Mouse (Mus musculus) cortical plate, adult 2 months (tissue): Measurements from ENCODE around the gene Dvl1. TPM values are rescaled to one million over a fixed set of nuclear protein-coding genes. Genes with fewer than 3 reads are reported as not detected.

ENCODE experiments used
- H3K27ac ChIP-seq: fragments of 200-500 bp; 2 replicates; pipeline ENCODE4 v1.5.1; 2012; ENCODE audit warnings: low read length, control low read depth, inconsistent platforms; ENCODE audit not compliant: insufficient read depth
- H3K4me1 ChIP-seq: fragments of 200-500 bp; 2 replicates; pipeline ENCODE4 v1.6.1; 2011; ENCODE audit warnings: low read length; ENCODE audit not compliant: control insufficient read depth, insufficient read depth
- H3K4me3 ChIP-seq: fragments of 200-500 bp; 2 replicates; pipeline ENCODE4 v1.5.1; 2011; ENCODE audit warnings: mild to moderate bottlenecking, low read length, control low read depth; ENCODE audit not compliant: insufficient read depth
- CTCF ChIP-seq: fragments of 200-500 bp; IDR thresholded peaks from 2 replicates; pipeline ENCODE4 v1.5.1; 2011; ENCODE audit warnings: mild to moderate bottlenecking, control low read depth, low read length; ENCODE audit not compliant: insufficient read depth; ENCODE audit errors: extremely low read depth
- POLR2A ChIP-seq: fragments of 200-500 bp; IDR thresholded peaks from 2 replicates; pipeline ENCODE4 v1.6.1; 2011; ENCODE audit warnings: mild to moderate bottlenecking, low read length, control low read depth; ENCODE audit not compliant: insufficient read depth; ENCODE audit errors: extremely low read depth
- polyA plus RNA-seq: library from polyadenylated mRNA; depleted of rRNA; stranded (reverse); fragments of >200 nt; gene quantifications from 2 replicates; pipeline ENCODE4 v1.2.3, GENCODE M21; 2012; rRNA removed

Dvl1 gene
- polyA plus RNA-seq = 133 and 145 TPM in 2 replicates

DNA sequence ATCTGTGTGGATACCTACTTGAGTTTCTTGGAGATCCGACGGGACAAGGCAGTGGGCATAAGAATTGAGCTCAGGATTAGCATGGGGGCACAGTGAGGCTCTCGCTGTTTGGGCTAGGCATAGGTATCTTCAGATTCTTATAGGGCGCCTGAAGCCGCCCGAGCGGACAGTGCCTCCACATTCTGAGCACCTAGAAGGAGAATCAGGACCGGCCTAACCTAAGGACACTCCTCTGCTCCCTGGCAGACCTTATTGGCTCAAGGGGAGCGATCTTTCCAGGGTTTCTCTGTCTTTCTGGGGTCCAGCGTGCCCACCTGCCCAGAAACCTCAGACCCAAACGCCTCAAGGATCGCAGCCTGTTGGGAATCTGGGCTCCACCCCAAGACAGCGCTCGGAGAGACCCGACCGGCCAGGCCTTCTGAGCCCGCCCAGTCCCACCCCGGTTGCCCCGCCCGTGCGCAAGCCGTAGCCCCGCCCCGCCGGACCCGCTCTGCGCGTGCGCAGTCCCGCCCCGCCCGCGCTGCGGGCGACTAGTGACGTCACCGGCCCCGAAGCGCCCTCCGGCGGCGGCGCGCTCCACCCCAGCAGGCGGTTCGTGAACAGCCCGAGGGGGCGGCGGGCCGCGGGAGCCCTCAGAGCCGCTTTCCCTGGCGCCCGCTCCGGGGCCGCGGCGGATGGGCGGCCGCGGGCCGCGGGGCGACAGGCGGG, at the start of gene Dvl1:
Gene Dvl1 (plus strand): TSS at position 532 of the 708 bp plus-strand sequence.
- peak within 1 kb of the TSS; percentile 66 for H3K27ac ChIP-seq
- H3K4me3 ChIP-seq = peak within 1 kb of the TSS; percentile 97
- peaks cover 18% of the 10 kb centered on the region for H3K4me1 ChIP-seq
- TF ChIP-seq POLR2A = peak; percentile 81; the same call in 1 of the 2 replicates
- no peak for TF ChIP-seq CTCF

DNA sequence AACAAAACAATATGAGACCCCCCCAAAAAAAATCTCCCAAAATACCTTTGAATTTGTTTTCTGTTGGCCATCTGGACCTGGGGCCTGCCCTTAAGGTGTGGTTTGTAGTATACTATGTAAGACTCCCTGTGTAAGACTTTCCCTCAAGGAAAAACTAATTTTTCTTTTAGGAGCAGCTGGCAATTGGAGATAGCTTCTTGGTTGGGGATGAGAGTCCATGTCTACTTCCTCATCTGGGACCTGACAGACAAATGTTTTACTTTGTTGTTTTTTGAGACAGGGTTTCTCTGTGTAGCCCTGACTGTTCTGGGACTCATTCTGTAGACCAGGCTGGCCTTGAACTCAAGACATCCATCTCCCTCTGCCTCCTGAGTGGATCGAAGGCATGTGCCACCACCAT, 45.1 kb upstream of the Dvl1 start:
- no peak overlapping the region for H3K27ac ChIP-seq
- H3K4me1 ChIP-seq = peaks cover 3% of the 10 kb centered on the region; the same call in 1 of the 2 replicates
- TF ChIP-seq CTCF (no peak), POLR2A (no peak)
- H3K4me3 ChIP-seq = no peak overlapping the region

DNA sequence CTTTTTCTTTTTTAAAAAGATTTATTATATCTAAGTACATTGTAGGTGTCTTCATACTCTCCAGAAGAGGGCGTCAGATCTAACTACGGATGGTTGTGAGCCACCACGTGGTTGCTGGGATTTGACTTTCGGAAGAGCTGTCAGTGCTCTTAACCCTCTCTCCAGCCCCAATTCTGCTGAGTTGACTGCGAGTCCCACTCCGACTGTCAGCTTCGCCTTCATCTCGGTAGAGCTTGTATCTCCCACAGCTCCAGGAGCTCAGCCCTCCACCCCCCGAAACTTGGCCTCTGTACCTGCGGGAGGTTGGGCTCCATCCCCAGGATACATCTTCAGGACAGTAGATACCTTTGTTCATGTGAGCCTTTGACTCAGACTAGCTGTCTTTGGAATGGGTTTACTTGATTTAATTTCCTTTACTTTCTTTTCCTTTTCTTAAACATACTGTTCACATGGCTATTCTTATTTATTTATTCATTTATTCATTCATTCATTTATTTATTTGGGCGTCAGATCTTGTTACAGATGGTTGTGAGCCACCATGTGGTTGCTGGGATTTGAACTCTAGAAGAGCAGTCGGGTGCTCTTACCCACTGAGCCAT, 44.4 kb upstream of the Dvl1 start, which contains the start of gene Mrpl20:
Gene Mrpl20 (plus strand): TSS at position 138 of the 599 bp plus-strand sequence.
- TF ChIP-seq POLR2A = no peak
- TF ChIP-seq CTCF = no peak
- Histone ChIP-seq H3K4me3 (peak within 1 kb of the TSS; percentile 96), H3K4me1 (peaks cover 3% of the 10 kb centered on the region; the same call in 1 of the 2 replicates), H3K27ac (peak within 1 kb of the TSS; percentile 43; the same call in 1 of the 2 replicates)

DNA sequence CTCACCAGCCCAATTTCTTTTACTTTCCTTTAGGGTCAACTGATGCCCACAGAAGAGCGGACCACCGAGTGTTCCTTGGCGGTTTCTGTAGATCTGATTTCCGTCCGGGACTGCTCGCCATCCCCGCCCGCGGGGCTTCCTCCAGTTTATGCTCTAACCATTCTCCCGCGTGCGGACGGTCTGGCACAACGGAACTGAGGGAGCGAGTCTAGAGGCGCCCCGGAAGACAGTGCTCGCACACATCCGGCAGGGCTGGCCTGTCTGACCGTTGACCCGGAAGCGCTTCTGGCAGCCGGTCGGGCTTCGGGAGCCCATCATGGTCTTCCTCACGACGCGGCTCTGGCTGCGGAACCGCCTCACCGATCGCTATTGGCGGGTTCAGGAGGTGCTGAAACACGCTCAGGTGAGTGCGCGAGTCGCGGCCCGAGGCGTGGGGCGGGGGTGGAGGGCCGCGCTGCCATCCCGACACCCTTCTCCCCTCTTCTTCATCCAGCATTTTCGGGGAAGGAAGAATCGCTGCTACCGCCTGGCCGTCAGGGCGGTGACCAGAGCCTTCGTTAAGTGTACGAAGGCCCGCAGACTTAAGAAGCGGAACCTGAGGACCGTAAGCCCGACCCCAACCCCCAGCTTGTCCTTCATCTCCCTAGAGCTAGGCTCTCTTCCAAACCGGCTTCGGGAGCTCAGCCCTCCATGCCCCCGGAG, 43.7 kb upstream of the Dvl1 start:
- Histone ChIP-seq H3K4me1 (peaks cover 3% of the 10 kb centered on the region; the same call in 1 of the 2 replicates), H3K4me3 (peak overlapping the region; percentile 96), H3K27ac (peak overlapping the region; percentile 43; the same call in 1 of the 2 replicates)
- TF ChIP-seq POLR2A (peak; percentile 51; the same call in 1 of the 2 replicates), CTCF (no peak)

DNA sequence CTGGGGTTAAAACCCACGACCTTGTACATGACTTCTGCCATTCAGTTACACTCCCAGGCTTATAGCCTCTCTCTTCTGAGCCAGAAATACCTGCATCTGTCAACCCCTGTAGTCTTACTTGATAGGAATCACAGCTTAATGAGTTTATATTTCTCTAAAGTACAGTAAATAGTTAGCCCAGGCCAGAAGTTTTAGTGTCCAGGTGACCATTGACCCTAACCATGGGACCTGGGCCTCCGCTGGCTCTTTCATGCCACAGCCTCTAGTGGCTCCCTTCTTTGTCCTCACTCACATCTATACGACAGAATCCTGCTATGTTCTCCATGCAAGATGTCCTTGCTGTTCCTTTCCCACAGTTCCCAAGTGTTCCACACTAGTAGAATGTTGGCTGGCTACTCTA, 39.4 kb upstream of the Dvl1 start:
- TF ChIP-seq CTCF (no peak), POLR2A (no peak)

DNA sequence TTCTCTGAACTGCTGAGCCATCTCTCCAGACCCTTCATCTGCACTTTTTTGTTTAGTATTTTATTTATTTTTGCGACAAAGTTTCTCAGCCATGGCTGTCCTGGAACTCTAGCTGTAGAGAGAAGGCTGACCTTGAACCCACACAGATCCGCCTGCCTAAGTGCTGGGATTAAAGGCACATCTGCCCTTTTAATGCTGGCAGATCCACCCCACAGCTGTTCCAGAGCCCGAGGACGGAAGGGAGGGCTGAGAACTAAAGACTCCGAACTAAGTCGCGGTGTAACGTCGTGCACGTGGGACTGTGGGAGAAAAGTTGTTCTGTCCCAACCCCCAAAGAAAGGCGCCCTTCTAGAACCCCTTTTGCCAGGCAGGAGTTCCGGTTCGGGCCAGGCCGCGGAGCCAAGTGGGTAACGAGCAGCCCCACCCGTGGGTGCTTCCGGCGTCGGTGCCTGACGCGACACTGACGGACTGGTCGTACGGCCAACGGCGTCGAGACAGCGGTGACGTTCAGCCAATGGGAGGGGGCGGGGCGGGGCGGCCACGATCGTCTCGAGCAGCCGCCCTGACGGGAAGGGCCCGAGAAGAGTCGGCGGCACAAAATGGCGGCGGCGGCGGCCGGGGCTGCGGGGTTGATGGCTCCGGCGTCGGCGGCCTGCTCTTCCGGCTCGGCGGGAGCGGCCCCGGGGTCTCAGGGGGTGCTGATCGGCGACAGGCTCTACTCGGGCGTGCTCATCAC, 35.1 kb upstream of the Dvl1 start, which contains the start of gene Ccnl2:
Gene Ccnl2 (plus strand): TSS at position 561 of the 736 bp plus-strand sequence.
- peak within 1 kb of the TSS; percentile 90 for H3K4me3 ChIP-seq
- TF ChIP-seq POLR2A (0 out of 2 replicates have a peak, but pooled peaks have one; percentile 9), CTCF (no peak)
- peaks cover 4% of the 10 kb centered on the region for H3K4me1 ChIP-seq
- H3K27ac ChIP-seq = peak within 1 kb of the TSS; percentile 90

More for the DNA sequence above, 39.4 kb upstream of the Dvl1 start:
- Histone ChIP-seq H3K27ac (no peak overlapping the region), H3K4me1 (peaks cover 3% of the 10 kb centered on the region; the same call in 1 of the 2 replicates), H3K4me3 (no peak overlapping the region)

DNA sequence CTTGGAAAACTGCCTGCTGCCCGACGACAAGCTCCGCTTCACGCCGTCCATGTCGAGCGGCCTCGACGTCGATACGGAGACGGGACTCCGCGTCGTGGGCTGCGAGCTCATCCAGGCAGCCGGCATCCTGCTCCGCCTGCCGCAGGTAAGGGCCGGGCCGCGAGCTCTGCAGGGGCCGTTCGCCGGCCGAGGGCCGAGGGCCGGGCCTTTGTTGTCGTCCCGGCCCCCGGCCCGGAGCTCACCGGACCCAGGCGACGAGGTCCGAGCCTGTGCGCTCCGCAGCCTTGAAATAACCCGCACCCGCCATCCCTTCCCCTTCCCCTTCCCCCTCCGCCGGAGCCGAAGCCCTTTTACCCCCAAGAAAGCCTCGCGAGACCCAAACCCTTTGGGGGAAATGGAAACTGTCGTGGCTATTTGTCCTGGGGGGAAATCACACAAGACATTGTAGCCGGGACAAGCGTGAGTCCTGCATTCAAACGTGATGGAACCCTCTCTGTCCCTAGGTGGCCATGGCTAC, 34.5 kb upstream of the Dvl1 start:
- H3K27ac ChIP-seq = peak overlapping the region; percentile 90
- TF ChIP-seq CTCF (no peak), POLR2A (no peak)
- H3K4me3 ChIP-seq = peak overlapping the region; percentile 90
- peaks cover 4% of the 10 kb centered on the region for H3K4me1 ChIP-seq

DNA sequence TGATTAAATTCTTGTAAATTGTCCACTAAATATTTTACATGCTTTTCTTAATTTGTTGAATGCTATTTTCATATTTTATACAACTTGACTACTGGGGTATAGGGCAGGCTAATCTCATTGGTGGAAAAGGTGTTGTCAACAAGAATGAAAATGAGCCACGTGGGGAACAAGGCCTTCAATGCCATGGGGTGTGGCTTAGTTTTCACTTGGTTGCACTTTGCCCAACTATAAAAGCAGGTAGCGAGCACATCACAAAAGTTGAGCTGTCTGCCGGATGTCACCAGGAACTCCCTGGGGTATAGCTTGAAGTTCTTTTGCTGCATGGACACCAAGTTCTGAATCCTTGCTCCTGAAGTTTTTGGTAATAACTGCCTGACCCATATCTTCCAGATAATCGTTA, 29.7 kb upstream of the Dvl1 start:
- no peak overlapping the region for H3K27ac ChIP-seq
- no peak for TF ChIP-seq POLR2A
- TF ChIP-seq CTCF = no peak
- H3K4me1 ChIP-seq = peaks cover 4% of the 10 kb centered on the region
- no peak overlapping the region for H3K4me3 ChIP-seq

DNA sequence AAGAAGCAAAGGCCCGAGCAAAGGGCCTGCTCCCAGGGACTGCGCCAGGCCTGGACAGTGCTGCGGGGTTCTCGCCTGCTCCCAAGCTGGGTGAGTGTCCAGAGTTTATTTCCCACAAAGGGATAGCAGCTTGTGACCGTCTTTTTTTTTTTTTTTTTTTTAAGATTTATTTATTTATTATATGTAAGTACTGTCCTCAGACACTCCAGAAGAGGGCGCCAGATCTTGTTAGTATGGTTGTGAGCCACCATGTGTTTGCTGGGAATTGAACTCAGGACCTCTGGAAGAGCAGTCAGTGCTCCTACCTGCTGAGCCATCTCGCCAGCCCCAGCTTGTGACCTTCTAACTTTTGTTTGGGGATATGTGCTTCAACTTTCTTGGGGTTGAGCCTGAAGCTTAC, 26.2 kb upstream of the Dvl1 start:
- H3K4me1 ChIP-seq = peaks cover 1% of the 10 kb centered on the region; the same call in 1 of the 2 replicates
- no peak overlapping the region for H3K4me3 ChIP-seq
- no peak for TF ChIP-seq CTCF
- TF ChIP-seq POLR2A = no peak
- no peak overlapping the region for H3K27ac ChIP-seq
